Mouse (Mus musculus) CH12.LX (cell line): ENCODE data around the gene Cbl. TPM values are rescaled to one million over a fixed set of nuclear protein-coding genes. Genes with fewer than 3 reads are reported as not detected.

Source experiments
- DNase-seq: peaks from one replicate; pipeline ENCODE4 v3.0.0-alpha.2; 2013; ENCODE audit errors: extremely low read depth
- H3K27ac ChIP-seq: 2 replicates; pipeline ENCODE4 v1.5.1; 2012; ENCODE audit warnings: low read depth, mild to moderate bottlenecking, control low read depth, moderate library complexity; ENCODE audit not compliant: insufficient read depth
- H3K27me3 ChIP-seq: replicated peaks from 2 replicates; pipeline ENCODE3; 2012; ENCODE audit warnings: inconsistent platforms
- H3K36me3 ChIP-seq, 2 experiments: replicated peaks in 1 of 2; 2 replicates each; pipeline versions ENCODE3 to v1.6.1; 2012; ENCODE audit warnings: inconsistent platforms in 1 of 2, low read length in 1 of 2, mild to moderate bottlenecking in 1 of 2, mixed read lengths in 1 of 2, moderate library complexity in 1 of 2; ENCODE audit not compliant: control insufficient read depth in 1 of 2, insufficient read depth in 1 of 2
- H3K4me1 ChIP-seq, 2 experiments: 2 replicates each; pipeline ENCODE4 v1.6.1; 2012; ENCODE audit warnings: inconsistent platforms in 1 of 2, moderate library complexity in 1 of 2; ENCODE audit not compliant: insufficient read depth in 2 of 2, control insufficient read depth in 1 of 2
- H3K4me2 ChIP-seq: 2 replicates; pipeline ENCODE4 v1.6.1; 2012; ENCODE audit warnings: low read depth, mild to moderate bottlenecking, control low read depth; ENCODE audit not compliant: poor library complexity, insufficient read depth, severe bottlenecking
- H3K4me3 ChIP-seq, 3 experiments: fragments of 150-350 bp in 1 of 3; sonication (generic) in 1 of 3; replicated peaks in 1 of 3; 2 replicates each; pipeline versions ENCODE3 to v1.5.1; 2011 to 2012; ENCODE audit warnings: low read depth in 2 of 3, low read length in 2 of 3, mild to moderate bottlenecking in 2 of 3, moderate library complexity in 2 of 3, control low read depth in 1 of 3, improper control_type of control experiment in 1 of 3, inconsistent platforms in 1 of 3, mixed read lengths in 1 of 3; ENCODE audit not compliant: poor library complexity in 1 of 3
- H3K79me2 ChIP-seq: replicated peaks from 2 replicates; pipeline ENCODE4 v1.6.1; 2012; ENCODE audit warnings: mild to moderate bottlenecking, moderate library complexity; ENCODE audit not compliant: control insufficient read depth, poor library complexity, insufficient read depth, severe bottlenecking; ENCODE audit errors: extremely low read depth
- H3K9ac ChIP-seq: 2 replicates; pipeline ENCODE4 v1.6.1; 2012; ENCODE audit warnings: low read depth, mild to moderate bottlenecking, control low read depth, moderate library complexity; ENCODE audit not compliant: insufficient read depth
- H3K9me3 ChIP-seq: replicated peaks from 2 replicates; pipeline ENCODE3; 2012; ENCODE audit warnings: low read length, inconsistent platforms, mixed read lengths
- CHD1 ChIP-seq: IDR thresholded peaks from 2 replicates; pipeline ENCODE4 v1.6.1; 2012; ENCODE audit warnings: low read depth, low read length, improper control_type of control experiment, inconsistent platforms
- CTCF ChIP-seq, 2 experiments: IDR thresholded peaks in 1 of 2; conservative IDR thresholded peaks in 1 of 2; 2 replicates each; pipeline ENCODE4 v1.5.1; 2011 to 2012; ENCODE audit warnings: low read depth in 2 of 2, low read length in 2 of 2, improper control_type of control experiment in 1 of 2, inconsistent platforms in 1 of 2, mild to moderate bottlenecking in 1 of 2, moderate library complexity in 1 of 2
- EP300 ChIP-seq: IDR thresholded peaks from 2 replicates; pipeline ENCODE4 v1.6.1; 2011; ENCODE audit warnings: low read length, improper control_type of control experiment
- ETS1 ChIP-seq: conservative IDR thresholded peaks from 2 replicates; pipeline ENCODE4 v1.6.1; 2012; ENCODE audit warnings: low read depth, mild to moderate bottlenecking, inconsistent platforms, low read length, improper control_type of control experiment, moderate library complexity
- JUND ChIP-seq: conservative IDR thresholded peaks from 2 replicates; pipeline ENCODE4 v1.6.1; 2011; ENCODE audit warnings: low read depth, low read length, improper control_type of control experiment
- MAFK ChIP-seq: IDR thresholded peaks from 2 replicates; pipeline ENCODE4 v1.6.1; 2011; ENCODE audit warnings: low read length, improper control_type of control experiment; ENCODE audit not compliant: insufficient replicate concordance
- MAX ChIP-seq: IDR thresholded peaks from 2 replicates; pipeline ENCODE4 v1.6.1; 2011; ENCODE audit warnings: low read length, improper control_type of control experiment
- MAZ ChIP-seq: IDR thresholded peaks from 2 replicates; pipeline ENCODE4 v1.6.1; 2012; ENCODE audit warnings: low read depth, mild to moderate bottlenecking, inconsistent platforms, low read length, improper control_type of control experiment, moderate library complexity
- NRF1 ChIP-seq: IDR thresholded peaks from 2 replicates; pipeline ENCODE4 v1.6.1; 2014; ENCODE audit warnings: low read depth, mild to moderate bottlenecking, inconsistent platforms, low read length, improper control_type of control experiment, moderate library complexity
- RAD21 ChIP-seq: IDR thresholded peaks from 2 replicates; pipeline ENCODE4 v1.6.1; 2011; ENCODE audit warnings: low read depth, mild to moderate bottlenecking, low read length, improper control_type of control experiment, moderate library complexity
- RCOR1 ChIP-seq: conservative IDR thresholded peaks from 2 replicates; pipeline ENCODE4 v1.6.1; 2012; ENCODE audit warnings: low read depth, mild to moderate bottlenecking, inconsistent platforms, low read length, improper control_type of control experiment
- SIN3A ChIP-seq: IDR thresholded peaks from 2 replicates; pipeline ENCODE4 v1.6.1; 2012; ENCODE audit warnings: low read length, improper control_type of control experiment, inconsistent platforms
- SMC3 ChIP-seq: IDR thresholded peaks from 2 replicates; pipeline ENCODE4 v1.6.1; 2011; ENCODE audit warnings: low read depth, low read length, improper control_type of control experiment
- TCF12 ChIP-seq: IDR thresholded peaks from 2 replicates; pipeline ENCODE4 v1.6.1; 2014; ENCODE audit warnings: low read depth, mild to moderate bottlenecking, inconsistent platforms, low read length, improper control_type of control experiment
- ZC3H11A ChIP-seq: IDR thresholded peaks from 2 replicates; pipeline ENCODE4 v1.6.1; 2012; ENCODE audit warnings: low read depth, mild to moderate bottlenecking, inconsistent platforms, low read length, improper control_type of control experiment
- ZMIZ1 ChIP-seq: IDR thresholded peaks from 2 replicates; pipeline ENCODE4 v1.6.1; 2012; ENCODE audit warnings: low read depth, mild to moderate bottlenecking, inconsistent platforms, low read length, improper control_type of control experiment
- ZNF384 ChIP-seq: IDR thresholded peaks from 2 replicates; pipeline ENCODE4 v1.6.1; 2012; ENCODE audit warnings: low read depth, low read length, improper control_type of control experiment, inconsistent platforms
- dilution Hi-C: fragments of 300-500 bp; cut with MboI; formaldehyde crosslinking; loops from 2 replicates; pipeline ENCODE4 v1.14.3; 2020; ENCODE audit warnings: low sequenced_read_pairs; ENCODE audit not compliant: extremely low pct_unique_long_range_greater_than_20kb, extremely low pct_ligation_motif_present
- in situ Hi-C: fragments of 300-500 bp; cut with MboI; formaldehyde crosslinking; loops from 3 replicates; pipeline ENCODE4 v1.14.3; 2019; ENCODE audit warnings: low sequenced_read_pairs, low pct_ligation_motif_present, low pct_unique_long_range_greater_than_20kb, mixed read lengths
- polyA plus RNA-seq: library from polyadenylated mRNA; unstranded; fragments of >175 nt; gene quantifications from 2 replicates; pipeline ENCODE4 v1.2.1, GENCODE M21; 2012; ENCODE audit warnings: low read depth; ENCODE audit not compliant: insufficient read length
- total RNA-seq, 2 experiments: library from RNA; depleted of rRNA; stranded (reverse); fragments of 300-350 nt in 1 of 2; fragments of >200 nt in 1 of 2; gene quantifications; 2 replicates each; pipeline ENCODE4 v1.2.3; 2012 to 2014

Cbl gene
- total and polyA plus RNA-seq, 3 experiments, result 8.3 to 39.0 (median 11.9) TPM

DNA sequence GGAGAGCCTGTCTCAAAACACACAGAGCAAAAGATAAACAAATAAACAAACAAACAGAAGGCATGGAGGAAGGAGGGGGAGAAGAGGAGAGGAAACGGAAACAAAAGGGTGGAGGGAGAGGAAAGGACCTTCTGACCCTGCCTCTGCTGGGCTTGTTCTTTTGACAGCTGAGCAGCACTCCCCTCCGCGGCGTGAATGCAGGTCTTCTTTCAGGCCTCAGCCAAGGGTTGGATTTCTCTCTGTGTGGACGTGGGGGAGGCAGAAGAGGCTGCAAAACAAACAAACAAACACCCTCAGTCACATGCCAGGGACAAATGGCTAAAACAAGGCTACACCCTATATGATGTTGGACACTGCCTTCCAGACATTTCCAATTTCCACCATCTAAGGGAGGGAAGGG, 108.8 kb downstream of the Cbl start:
- dilution Hi-C loops, result no loop called here

DNA sequence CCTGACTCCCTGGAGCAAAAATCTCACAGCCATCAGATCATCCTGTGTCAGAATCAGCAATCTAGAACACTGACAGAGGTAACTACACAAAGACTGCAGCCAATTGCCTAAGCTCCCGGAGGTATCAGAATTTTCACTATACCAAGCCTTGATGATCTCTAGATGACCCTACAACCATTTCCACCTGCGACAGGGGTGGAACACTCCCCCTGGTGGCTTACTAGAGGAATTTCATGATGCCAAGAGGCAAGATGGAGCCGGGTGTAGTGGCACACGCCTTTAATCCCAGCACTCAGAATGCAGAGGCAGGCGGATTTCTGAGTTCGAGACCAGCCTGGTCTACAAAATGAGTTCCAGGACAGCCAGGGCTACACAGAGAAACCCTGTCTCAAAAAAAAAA, 109.5 kb downstream of the Cbl start:
- Histone ChIP-seq H3K27ac (no peak overlapping the region), H3K36me3 (no peaks in the 10 kb centered on the region), H3K4me2 (no peak overlapping the region), H3K79me2 (no peaks in the 10 kb centered on the region), H3K9ac (no peak overlapping the region), H3K9me3 (no peaks in the 10 kb centered on the region), H3K27me3 (peaks cover 8% of the 10 kb centered on the region), H3K4me3 (no peak overlapping the region), H3K4me1 (peaks cover 7 to 32% of the 10 kb centered on the region in 2 experiments; a peak in 3 of 4 replicates)
- TF ChIP-seq ETS1 (no peak), CTCF (conservative IDR thresholded peaks at IDR 0.05 in 1 of 2, IDR thresholded peaks at IDR 0.05 in 1 of 2; ENCODE audit: low read depth in 2 of 2, low read length in 2 of 2) (peak; percentile 50 to 76), RCOR1 (no peak), RAD21 (peak; percentile 37), SMC3 (peak; percentile 73)
- dilution Hi-C loops (no loop called here), in situ Hi-C loops (loop anchor here (10.0 kb wide), 1 partner anchor 140 kb away; the partner anchor contains the start of gene Nlrx1)
- no peak for DNase-seq

More for the DNA sequence above, 108.8 kb downstream of the Cbl start:
- Histone ChIP-seq H3K27ac (no peak overlapping the region), H3K9ac (no peak overlapping the region), H3K79me2 (no peaks in the 10 kb centered on the region), H3K4me1 (peaks cover 3 to 32% of the 10 kb centered on the region in 2 experiments; a peak in 3 of 4 replicates), H3K4me3 (no peak overlapping the region), H3K27me3 (peaks cover 14% of the 10 kb centered on the region), H3K36me3 (no peaks in the 10 kb centered on the region), H3K4me2 (no peak overlapping the region), H3K9me3 (no peaks in the 10 kb centered on the region)
- in situ Hi-C loops, result loop anchor here (10.0 kb wide), 1 partner anchor 140 kb away; the partner anchor contains the start of gene Nlrx1
- DNase-seq, result no peak
- TF ChIP-seq CHD1, result no peak
- no peak for TF ChIP-seq TCF12
- no peak for TF ChIP-seq EP300
- no peak for TF ChIP-seq JUND
- no peak for TF ChIP-seq ZC3H11A
- no peak for TF ChIP-seq MAX
- no peak for TF ChIP-seq ZNF384
- no peak for TF ChIP-seq MAFK
- no peak for TF ChIP-seq ZMIZ1
- TF ChIP-seq ETS1, result no peak
- no peak for TF ChIP-seq MAZ
- no peak for TF ChIP-seq SIN3A
- TF ChIP-seq NRF1, result no peak
- TF ChIP-seq, all 38 proteins: peak for 0
